Mouse (Mus musculus) CD4-positive helper T cell, adult 2 months (primary cell): ENCODE results near the gene Cdc42se1.

Source experiments
- DNase-seq: peaks from one replicate; pipeline ENCODE4 v3.0.0-alpha.2; 2012; ENCODE audit warnings: low read depth, missing footprints, low spot score

The Cdc42se1 gene

DNA sequence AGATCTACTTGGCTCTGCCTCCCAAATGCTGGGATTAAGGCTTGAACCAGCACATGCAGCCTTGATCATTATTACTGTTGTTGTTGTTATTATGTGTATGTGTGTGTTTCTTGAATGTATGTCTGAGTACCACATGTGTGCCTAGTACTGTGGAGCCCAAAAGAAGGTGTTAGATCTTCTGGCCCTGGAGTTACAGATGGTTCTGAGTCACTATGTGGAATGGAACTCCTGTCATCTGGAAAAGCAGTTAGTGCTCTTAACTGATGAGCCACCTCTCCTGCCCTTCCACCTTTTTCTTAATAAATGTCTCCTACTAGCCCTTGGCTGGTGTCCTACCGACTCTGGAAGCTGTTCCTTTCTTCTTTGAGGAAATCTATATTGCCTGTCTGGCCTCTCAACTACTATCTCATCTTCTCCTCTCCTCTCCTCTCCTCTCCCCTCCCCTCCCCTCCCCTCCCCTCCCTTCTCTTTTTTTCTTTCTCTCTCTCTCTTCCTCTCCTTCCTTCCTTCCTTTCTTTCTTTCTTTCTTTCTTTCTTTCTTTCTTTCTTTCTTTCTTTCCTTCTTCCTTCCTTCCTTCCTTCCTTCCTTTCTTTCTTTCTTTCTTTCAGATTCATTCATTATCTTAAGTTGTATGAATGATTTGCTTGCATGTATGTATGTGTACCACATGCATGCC, 19.3 kb downstream of the Cdc42se1 start:
- DNase-seq: no peak

DNA sequence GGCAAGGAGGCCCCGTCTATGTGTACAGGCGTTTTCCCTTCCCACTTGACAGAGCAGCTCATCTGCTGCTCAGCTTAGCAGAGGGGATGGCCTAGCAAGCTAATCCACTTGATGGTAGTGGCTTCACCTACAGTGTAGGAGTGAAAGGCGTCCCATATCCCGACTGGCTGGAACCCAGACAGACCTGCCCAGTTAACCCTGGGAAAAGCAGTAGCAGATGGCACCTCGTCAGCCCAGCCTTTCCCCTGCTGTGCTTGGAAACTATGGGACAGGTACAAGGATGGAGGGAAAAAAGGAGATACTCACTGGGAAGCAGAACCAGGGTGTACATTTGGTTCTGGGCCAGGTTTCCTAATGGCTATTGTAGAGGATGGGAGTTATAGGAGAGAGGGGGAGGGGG, 21.8 kb downstream of the Cdc42se1 start:
- no peak for DNase-seq

DNA sequence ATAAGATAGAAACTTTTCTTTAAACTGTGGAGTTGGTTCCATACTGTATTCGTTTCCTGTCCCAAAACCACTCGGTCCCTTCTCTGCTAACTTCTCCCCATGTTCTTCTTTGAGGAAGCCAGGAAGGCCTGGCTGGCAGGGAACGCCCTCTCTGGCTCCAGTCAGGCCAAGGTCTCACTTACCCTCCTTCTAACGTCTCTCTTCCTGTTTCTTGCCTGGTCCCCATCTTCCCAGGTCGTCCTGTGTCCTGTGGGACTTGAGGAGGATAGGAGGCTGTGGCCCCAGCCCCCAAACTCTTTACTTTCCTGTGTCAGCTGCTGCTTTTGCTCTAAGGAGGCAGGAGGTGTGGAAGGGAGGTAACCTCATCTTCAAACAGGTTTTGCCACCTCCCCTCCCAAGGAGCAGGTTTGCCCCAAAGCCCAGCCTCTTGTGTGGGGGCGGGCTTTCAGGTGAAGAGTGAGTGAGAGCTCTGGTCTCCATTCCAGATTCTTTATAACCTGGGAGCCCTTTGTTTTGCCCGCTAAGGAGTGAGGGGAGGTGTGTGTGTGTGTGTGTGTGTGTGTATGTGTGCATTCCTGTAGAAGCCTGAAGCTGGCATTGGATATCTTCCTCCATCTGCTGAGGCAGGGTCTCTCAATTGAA, 22.4 kb downstream of the Cdc42se1 start, which contains the start of gene Bnipl:
Bnipl (minus strand) TSS at position 411 of the 642 bp plus-strand sequence.
- DNase-seq: no peak

DNA sequence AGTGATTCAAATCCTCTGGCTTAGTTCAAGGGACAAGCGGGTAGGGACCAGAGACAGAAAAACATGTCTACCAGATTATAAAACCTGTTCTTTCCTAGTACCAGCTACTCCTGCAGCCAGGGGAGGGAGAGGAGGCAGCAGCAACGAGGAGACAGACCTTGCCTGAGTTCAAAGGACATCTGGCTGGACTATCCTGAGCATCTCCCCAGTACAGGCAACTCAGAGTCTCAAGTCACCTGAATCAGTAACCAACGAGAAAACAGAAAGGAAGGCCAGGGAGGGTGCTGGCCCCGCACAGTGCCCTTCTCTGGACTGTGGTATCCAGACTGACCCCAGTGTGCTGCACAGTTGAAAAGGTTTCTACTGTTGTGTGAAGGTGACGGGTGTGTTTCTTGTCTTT, 28.4 kb downstream of the Cdc42se1 start:
- DNase-seq: no peak

- DNase-seq: no peak
Observed at GRCm38 (mm10) chr3:95261975-95262374, 33.4 kb downstream of the Cdc42se1 start.

DNA sequence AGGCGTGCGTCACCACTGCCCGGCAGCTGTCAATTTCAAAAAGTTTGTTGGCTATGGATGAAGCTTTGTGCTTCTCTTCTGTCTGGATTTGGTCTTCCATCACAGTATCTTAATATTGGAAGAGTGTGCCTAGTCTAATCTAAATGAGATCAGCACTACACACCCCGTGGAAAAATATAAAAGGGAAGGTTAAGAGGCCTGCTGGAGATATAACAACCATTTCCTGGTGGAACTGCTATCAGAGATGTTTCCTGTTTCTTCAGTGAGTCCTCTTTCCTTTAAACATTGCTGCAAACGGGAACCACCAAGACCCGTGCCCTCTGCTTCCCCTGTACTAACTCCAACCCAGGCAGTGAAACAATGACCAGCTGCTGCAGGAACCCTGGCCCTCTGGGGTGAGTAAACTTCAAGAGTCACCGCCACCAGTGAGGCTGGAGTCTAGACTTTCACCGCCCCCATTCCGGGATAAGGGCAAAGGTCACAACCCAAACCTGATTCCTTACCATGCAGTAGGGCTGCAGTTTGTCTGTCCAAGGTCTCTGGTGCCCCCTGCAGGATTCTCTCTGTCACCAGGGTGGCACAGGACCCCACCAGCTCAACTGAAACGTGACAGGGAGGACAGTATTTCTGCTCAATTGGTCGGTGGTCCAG, 34.7 kb downstream of the Cdc42se1 start:
- DNase-seq: peak; percentile 76

DNA sequence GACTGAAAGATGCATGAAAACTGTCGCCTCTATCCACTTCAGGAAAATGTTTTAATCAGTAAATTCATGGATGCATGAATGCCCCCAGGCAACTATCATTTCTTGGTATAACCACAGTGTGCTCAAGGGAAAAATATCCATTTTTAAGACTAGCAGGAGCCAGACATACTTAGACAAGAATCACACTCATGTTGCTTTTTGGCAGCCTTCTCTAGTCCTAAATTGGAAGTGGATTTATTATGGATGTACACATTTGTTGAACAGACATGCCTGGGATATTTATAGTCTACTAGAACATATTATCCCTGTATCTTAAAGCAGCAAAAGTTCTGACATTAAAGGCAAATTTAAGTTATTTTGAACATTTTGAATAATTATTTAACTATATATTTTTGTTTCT, 36.2 kb downstream of the Cdc42se1 start:
- DNase-seq: no peak

DNA sequence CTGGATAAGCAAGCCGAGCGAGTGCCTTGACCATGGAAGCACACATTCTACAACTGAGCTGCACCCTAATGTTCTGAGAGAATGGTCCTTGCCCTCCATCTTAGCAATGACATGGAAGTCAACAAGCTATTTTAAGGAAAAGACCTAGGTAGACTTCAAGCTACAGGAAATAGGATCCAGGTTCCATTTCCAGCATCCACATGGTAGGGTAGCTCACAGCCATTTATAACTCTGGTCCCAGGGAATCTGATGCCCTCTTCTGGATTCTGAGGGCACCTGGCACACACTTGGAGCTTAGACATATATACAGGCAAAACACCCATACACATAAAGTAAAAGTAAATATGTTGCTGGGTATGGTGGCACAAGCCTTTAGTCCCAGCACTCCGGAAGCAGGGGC, 37.5 kb downstream of the Cdc42se1 start:
- DNase-seq: no peak

- no peak for DNase-seq
Observed at GRCm38 (mm10) chr3:95267855-95268254, 39.3 kb downstream of the Cdc42se1 start.

- no peak for DNase-seq
Observed at GRCm38 (mm10) chr3:95269789-95270188, 41.3 kb downstream of the Cdc42se1 start.

DNA sequence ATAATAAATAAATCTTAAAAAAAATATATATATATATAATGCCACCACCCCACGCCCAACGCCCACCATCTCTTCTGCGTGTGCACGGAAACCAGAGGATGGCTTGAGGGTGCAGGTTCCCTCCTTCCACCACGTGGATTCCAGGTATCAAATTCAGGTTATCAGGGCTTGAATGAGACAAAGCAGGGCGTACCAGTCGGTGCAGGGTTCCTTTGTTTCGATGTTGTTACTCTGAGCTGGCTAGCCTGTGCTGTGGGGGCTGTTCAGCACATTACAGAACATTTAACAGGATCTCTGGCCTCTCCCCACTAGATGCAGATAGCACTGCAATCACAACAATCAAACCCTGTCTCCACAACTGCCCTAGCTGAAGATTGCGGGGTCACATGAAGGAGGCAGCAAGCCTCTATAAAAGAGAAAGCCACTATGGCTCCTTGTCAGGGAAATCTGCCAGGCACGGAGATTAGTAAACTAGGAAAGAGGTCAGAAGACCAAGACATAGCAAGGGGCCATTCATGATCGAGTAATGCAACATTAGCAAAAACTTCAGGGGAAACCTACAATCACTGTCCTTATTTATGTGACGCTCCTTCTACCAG, 42.3 kb downstream of the Cdc42se1 start:
- no peak for DNase-seq

DNA sequence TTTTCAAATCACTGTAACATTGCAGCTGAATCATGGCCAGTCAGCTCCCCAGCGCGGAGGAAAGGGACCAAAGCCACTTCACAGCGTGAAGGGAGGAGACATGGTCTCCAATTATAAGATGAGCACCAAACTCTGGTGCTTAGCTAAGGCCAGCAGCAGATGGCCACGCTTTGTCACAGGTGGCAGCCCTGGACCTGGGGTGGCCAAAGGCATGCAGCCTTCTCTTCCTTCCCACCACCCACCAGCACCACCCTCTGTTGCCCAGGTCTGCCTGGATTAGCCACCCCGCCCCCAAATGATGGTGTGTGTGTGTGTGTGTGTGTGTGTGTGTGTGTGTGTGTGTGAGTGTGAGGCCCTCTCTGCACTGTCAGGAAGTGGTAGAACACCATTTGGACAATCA, 44.9 kb downstream of the Cdc42se1 start:
- DNase-seq: no peak

DNA sequence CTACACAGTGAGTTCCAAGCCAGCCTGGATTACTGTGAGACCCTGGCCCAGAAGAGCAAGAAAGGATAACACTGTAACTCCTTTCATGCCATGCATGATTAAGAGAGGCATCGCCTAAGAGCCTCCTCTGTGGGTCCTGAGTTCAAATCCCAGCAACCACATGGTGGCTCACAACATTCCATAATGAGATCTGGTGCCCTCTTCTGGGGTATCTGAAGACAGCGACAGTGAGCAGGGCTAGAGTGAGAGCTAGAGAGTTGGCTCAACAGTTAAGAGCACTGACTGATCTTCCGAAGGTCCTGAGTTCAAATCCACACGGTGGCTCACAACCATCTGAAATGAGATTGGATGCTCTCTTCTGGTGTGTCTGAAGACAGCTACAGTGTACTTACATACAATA, 45.9 kb downstream of the Cdc42se1 start:
- DNase-seq: no peak

DNA sequence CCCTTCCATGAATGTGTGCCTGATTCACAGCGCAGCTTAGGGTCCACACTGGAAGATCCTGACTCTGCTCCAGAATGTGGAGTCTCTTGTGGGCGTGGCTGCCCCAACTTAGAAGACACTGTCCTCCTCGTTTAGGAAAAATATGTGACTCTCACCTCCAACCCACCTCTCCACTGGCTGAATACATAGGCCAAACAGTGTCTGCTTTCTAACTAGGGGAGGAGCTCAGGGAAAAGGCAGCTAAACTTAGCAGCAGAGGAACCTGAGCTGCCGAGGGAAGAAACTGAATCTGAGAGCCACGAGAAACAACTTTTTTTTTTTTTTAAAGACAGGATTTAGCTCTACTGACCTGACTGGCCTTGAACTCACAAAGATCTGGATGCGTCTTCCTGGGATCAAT, 46.6 kb downstream of the Cdc42se1 start:
- no peak for DNase-seq

DNA sequence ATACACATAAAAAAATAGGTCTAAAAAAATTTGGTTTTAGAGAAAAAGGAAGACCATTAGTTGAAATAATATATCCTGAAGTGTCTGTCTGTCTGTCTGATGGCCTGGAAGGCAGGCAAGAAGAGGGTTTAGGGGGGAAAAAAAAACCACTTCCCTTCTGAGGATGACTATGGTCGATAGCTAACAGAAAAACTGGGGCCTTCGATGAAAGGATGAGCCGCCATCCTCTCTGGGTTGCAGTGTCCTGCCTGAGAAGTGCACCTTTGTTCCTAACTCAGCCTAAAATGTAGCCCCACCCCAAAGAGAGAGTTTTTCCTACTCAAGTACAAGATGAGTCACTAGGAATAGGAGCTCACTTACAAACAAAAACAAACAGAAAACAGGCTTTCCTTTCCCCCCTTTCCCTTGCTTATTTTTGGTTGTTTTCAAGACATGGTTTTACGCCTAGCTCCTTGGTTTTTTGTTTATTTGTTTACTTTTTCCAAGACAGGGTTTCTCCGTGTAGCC, 47.9 kb downstream of the Cdc42se1 start:
- DNase-seq: no peak

- DNase-seq: no peak
Observed at GRCm38 (mm10) chr3:95277149-95277551, 48.6 kb downstream of the Cdc42se1 start.

DNA sequence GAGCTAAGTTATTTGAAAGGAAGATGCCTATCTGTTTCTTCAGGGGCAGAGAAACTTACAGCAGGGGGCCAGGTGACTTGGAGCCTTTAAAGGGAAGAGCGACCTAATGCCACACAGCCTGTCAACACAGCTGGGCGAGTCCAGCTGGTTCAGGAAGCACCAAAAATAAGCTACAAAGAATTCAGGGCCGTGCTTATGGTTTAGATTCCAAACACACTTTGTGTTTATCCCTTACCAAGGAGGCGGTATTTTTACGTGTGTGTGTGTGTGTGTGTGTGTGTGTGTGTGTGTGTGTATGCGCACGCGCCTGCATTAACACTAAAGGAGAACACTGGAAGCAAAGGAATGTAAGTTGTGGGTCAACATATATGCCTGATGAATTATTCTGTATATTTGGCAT, 52.2 kb downstream of the Cdc42se1 start:
- DNase-seq: peak; percentile 54

DNA sequence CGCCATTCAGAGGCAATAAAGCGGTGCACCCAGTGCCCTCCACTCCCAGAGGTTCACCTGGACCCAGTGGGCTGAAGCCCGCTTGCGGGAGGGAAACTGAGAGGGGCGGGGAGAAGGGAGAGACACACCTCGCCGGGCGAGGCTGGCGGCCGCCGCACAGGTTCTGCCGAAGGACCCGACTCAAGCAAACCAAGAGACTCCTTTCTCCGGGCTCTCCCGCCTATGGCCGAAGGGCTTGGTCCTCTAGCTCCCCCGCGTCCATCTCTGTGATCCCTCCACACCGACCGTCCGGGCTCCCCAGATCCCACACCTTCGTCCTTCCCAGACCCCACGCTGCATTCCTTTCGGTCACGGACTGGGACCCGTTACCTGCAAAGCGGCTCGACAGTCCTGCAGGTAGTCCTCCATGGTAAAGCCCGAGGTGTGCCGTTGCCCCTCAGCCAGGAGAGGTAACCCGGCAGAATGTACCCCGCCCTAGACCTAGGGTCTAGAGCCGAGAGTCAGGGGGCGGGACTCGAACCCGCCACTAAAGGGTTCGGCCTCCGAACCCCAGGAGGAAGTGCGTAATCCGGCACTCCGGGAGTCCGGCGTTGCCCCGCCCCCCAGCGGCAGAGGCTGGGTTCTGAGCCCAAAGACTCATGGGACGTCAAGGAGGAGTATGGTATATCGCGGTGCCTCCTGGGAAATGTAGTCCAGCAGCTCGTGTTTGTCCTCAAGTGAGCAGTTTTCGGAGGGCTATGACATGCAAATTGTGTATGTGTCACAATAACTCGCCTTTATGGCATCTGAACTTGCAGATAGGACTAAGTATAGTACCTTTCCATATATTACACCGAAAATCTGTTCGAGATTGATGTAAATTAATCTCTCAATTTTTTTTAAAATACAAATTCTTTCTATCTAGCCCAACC, 52.9 kb downstream of the Cdc42se1 start, which contains the start of the genes Mindy1 and Prune1:
Mindy1 (plus strand) TSS at position 130 of the 911 bp plus-strand sequence.
Prune1 (minus strand) TSS at position 861 of the 911 bp plus-strand sequence.
- DNase-seq: peak; percentile 98

DNA sequence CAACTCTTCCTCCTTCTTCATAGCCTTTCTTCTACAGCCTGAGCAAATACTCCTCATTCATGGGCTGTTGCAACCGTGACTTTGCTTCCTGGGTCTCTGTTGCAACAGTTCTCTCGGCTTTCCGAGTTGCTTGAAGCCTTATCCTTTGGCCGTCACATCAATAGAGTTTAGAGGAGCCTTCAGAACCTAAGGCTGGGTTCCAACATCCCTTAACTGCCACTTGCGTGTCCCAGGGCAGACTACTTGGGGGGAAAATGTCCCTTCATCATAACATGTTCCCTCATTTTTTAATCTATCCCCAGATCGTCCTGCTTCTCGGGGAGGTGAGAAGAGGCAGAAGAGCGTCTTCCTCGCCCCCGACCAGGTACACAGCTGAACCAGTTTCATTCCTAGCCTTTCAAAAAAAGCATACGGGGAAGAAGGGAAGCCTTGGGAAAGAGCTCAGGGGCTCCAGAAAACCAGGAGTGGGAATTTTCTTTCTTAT, 53.9 kb downstream of the Cdc42se1 start:
- DNase-seq: peak; percentile 54

DNA sequence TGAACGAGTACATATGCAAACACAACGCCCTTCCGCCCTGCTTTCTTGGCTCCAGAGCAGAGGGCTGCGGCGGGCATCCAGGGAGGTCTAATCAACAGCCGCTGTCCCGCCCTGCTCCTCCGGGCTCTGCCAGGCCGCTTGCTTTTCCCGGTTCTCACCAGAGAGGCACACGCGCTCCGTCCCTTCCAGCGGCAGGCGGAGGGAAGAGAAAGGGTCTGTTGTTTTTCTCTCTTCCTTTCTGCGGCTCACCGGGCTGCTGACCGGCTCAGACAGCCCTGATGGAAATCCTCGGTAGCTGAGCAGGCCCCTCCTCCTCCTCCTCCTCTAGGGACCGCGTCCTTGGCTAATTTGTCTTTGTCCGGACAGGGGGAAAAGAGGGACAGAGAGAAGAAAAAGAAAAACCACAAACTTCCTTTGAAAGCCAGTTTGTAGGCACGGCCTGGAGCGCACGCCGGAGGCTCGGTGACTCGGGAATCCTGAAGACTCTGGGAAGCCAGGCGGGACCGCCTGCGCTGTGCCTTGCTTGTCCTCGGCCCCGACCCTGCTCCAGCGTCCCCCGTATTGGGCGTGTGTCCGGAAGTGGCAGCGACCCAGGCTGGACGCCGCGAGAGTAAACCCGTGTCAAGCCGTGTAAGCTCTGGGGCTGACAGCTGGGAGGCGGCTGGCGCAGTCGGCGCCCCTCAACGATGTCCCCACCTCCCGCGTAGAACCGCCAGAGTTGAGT, 54.5 kb downstream of the Cdc42se1 start:
- peak; percentile 53 for DNase-seq
